Mouse (Mus musculus) brain, adult 2 months (tissue): ENCODE measurements at regions not wholly inside any gene's neighbourhood (a gene's known extent, or its start where the extent isn't known, plus 50 kb on each side); places are given as distances from the start of the nearest gene placed in this dataset.

ENCODE experiments used
- DNase-seq: peaks from one replicate; pipeline ENCODE4 v3.0.0; 2011; ENCODE audit warnings: low read depth, low spot score

DNA sequence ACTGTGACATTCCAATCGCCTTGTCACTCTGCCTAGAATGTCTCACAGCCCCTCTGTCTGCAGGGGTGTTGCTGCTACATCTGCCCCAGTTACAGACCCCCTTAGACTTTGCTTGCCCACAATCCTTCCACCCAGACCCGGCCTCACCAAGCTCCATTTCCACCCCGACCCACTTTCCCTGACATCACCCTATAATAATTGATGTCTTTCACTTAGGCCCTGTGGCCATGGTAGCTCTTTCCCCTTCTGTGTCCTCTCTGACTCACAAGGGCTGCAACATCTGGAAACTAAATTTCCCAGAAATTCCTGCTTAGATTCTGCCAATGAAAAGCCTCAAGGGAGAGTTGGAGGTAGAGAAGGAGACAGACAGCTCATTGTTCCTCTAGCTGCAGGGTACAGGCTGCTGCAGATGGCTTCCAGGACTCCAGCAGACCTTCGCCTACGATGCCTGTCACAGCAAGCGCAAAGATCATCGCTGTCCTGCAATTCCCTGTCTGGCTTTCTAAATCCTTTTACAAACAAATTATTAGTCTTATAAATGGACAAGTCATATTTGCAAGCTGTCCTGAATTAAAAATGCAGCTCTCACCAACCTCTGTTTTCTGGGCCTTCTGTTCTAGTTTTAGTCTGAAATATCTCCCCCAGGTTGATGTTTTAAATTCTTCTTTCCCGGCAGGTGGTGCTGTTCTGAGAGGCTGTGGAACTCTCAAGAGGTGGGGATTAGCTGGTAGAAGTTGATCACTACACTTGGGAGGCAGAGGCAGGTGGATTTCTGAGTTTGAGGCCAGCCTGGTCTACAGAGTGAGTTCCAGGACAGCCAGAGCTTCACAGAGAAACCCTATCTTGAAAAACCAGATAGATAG lies 104.9 kb upstream of the Oxgr1 start:
- DNase-seq, result no peak

DNA sequence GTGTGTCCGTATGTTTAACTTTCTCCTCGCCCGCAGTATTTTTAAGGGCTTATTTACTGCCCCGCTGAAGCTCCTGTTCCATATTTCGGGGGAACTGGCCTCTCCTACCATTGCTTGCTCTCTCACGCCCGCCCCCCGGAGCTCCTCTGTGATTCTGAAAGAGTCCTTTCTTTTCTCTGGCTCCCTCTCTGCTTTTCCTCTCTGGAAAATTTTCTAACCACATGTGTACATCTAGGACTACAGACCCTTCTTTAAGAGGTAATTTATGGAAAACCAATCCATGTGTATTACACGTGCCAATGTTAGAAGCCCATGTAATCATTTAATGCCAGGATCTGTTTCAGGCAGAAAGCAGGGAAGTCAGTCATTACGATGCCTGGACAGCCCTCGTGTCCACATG lies 106.6 kb upstream of the Oxgr1 start:
- DNase-seq, result no peak

DNA sequence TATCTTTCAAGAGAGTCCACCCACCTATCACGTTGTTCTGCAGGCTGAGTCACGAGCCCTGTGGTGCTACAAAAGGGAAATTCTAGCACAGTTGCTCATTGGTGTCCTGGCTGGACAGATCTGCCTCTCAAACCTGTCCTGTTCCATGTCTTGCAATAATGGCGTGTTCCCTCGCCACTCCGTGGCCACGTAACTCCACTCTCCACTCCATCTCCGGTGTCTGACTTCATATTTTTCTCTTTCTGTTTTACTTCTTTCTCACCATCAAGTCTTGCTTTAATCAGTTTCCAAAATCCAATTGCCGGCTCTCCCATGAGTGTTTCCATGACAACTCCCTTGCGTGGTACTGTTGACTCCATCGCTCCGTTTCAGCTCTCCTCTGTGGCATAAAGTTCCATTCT lies 107.1 kb upstream of the Oxgr1 start:
- DNase-seq, result peak; percentile 89

DNA sequence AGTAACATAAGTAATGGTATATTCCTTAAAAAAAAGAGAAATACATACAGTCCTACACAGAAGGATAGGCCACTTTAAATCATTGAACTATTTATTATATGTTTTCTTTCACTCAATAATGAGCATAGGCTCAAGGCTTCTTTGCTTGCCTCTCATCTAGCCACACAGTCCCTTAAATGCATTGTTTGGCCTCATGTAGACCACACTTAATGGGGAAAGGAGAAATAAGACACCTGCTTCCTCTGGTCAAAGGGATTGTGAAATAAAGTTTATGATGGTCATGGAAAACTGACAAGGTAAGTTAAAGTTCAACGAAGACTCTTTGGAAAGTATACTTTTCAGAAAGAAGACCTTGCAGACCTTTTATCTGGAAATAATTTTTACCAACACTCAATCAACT lies 108.4 kb upstream of the Oxgr1 start:
- no peak for DNase-seq

DNA sequence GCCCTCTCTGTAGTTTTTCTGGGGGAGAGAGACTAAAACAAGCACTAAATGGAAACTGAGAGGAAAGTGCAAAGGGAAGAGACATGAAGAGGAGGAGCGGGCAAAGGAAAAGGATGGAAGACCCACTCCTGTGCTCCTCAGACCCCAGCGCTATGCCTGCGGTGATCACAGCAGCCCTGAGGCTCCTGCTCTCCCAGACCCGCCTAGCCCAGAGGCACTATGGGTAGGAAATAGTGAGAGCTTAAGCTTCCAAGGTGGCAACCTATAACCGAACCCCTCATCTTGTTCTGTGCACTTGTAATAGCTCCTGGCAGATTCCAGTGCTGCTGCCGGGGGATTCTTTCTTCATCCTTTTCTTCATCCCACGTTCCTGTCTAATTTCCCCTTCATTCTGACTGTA lies 112.2 kb upstream of the Oxgr1 start:
- no peak for DNase-seq

DNA sequence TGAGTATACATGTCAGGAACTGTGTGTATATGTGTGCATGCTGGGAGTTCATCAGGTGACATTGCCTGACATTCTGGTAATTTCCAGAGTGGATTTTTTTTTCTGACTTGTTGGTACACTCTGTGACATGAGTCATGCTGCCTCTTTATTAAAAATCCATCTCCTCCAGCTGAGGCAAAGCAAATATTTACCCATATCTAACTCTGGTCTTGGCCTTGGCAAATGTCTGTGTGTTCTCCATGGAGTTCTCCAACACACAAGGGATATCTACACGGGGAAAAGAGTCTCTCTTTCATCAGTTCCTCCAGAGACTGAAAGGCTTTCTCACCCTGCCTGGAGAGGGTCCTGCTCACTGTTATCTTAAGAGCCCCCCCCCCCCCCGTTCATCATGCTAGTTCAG lies 111.3 kb upstream of the Mbnl2 start:
- DNase-seq, result no peak

DNA sequence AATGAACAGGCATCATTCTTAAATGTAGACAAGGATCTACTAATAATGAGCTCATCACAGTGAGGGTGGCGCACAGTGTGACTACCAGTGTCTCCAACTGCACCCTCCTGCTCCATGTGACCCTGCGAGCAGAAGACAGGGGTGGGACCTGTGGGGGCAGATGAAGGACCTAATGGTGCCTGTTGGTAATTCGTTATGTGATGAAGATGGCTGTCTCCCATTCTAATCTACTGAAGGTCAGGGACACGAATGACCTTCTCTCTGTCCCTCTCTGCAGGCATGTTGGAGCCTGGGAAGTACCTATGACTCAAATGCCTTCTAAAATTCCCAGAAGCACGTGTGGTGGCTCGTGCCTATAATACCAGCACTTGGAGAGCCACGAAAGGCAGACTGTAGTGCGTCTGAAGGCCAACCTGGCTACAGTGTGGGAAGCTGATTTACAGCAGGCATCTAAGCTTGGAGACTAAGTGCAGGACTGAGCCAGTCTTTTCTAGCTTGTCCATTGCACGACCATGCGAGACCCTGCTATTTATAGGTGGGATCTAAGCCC lies 109.9 kb upstream of the Mbnl2 start:
- DNase-seq, result no peak

DNA sequence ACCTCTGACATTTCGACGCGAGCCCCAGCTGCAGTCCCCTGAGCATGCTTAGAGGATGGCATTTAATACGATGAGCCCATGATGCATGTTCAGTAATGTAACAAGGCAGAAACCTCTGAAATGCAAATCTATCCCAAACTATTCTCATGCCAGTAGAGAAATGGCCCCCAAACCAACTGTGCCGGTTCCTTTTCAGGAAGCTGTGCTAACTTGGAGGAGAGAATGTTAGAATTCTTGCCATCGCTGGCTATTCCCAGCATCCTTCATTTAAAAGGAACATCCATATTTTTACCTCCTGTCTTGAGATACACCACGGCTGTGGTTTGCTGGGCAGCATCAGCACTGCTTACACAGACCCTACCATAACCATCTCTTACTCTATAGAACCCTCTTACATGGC lies 104.7 kb upstream of the Mbnl2 start:
- peak; percentile 60 for DNase-seq

DNA sequence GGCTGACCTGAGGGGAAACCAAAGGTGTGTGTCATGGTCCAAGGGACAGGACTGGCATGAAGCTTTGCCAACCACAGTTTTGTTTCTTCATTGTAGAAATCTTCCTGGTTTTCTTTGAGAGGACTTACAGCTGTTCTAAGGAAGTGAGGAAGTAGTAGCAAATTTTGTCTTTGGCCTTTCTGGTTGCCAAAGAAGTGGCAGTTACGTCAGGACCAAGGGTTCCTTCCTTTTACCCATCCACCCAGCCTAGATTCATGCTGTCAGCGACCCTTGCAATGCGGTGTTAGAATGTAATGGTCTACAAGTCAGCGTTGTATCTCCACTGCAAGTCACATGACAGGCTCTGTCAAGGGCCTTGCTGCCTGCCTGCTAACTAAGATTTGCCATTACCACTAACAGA lies 103.4 kb upstream of the Mbnl2 start:
- DNase-seq, result no peak

DNA sequence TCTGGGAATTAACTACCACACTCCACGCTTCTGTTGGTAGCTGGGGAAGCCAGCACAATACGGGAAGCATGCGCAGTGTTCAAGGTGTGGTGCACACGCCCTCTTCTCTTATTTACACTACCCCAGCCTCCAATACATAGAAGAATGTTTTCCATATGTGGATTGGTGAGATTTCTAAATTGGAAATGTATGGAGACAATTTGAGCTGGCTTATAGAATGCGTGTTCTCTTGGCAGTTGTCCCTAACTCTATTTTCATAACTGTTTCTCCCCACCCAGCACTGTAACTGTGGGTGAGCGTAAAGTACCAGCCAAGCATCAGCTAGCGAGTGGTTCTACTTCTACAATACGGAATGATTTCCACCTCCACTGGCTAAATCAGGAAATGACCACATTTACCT lies 102.6 kb upstream of the Mbnl2 start:
- peak; percentile 78 for DNase-seq

DNA sequence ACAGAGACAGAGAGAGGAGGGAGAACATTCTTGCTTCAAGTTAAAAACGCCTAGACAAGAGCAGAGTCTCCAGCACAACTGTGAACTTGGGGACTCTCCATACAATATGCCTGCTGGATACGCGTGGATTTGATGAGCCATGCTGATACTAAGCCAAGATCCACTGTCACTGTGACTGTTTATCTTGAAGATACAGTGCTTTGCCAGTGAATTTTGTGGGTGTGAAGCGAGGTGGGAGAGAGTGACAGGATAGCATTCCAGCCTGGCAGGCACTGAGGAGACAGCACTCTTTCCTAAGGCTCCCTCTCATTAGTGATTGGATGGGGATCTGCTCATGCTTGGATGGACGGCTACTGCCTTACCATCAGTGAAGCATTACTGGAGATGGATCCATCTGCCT lies 100.9 kb upstream of the Mbnl2 start:
- DNase-seq, result peak; percentile 81

DNA sequence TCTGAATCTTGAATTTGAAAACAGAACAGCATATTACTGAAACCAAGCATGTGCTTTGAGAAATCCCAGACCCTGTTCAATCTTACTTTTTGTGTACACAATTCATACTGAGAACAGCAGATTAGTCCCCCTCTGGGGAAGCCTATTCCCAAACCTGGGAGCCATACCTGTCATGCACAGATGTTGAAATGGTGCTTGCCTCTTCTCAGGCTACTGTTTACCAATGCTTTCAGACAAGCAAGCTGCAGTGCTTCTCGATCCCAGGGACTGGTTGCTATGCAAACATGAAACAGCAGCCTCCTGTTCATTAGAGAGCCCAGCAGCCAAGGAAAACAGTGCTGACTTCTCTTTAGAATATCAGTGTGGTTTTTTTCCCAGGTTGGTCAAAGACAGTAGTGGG lies 80.3 kb upstream of the Mbnl2 start:
- no peak for DNase-seq

DNA sequence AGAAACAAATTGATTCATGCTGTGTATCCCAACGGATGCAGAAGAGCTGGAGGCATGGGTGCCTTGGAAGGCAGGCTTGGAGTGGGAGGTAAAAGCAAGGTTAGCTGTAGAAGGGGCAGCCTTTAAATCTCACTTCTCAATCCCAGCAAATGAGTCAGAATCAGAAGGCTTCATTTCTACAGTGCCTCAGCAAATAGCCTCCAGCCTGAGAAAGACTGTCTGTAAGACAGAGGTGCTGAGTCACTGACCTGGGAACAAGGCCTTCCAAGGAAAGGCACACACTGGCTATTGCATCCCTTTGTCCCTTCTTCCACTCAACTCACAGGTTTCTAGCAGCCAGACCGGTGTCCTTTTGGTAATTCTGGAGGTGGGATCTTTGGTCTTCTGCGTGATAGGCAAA lies 63.7 kb upstream of the Mbnl2 start:
- DNase-seq, result peak; percentile 44

DNA sequence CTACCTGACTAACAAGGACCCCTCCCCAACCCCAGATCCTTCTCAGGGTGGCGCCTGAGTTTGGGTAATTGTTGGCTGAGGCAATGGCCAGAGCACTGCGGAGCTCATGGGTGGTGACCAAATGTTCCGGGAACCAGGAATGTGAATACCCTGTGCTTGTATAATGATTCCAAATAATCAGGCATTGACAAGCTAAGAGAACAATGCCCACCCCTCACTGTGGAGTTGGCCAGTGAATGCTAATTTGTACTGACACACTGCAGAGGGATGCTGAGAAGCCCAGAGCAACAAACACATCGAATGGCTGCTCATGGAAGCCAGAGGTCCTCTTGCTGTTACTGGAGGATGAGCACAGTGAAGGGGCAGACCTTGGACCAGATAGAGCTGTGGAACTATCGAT lies 62.8 kb upstream of the Mbnl2 start:
- no peak for DNase-seq

DNA sequence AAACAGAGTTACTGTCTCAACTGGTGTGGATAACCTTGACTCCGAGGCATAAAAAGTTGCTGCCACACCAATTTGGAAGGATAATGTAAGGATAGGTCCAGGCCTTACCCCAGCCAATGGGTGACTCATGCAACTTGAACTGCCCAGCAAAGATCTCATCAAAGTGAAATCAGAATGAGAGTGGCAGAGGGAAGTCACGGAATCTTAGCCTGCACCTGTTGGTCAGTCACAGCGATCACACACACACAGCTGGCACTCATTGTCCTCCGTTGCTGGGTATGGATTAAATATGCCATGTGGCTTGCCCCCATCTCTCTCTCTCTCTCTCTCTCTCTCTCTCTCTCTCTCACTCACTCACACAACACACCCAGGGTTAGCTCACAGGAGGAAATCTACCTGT lies 56.2 kb upstream of the Mbnl2 start:
- DNase-seq, result no peak

DNA sequence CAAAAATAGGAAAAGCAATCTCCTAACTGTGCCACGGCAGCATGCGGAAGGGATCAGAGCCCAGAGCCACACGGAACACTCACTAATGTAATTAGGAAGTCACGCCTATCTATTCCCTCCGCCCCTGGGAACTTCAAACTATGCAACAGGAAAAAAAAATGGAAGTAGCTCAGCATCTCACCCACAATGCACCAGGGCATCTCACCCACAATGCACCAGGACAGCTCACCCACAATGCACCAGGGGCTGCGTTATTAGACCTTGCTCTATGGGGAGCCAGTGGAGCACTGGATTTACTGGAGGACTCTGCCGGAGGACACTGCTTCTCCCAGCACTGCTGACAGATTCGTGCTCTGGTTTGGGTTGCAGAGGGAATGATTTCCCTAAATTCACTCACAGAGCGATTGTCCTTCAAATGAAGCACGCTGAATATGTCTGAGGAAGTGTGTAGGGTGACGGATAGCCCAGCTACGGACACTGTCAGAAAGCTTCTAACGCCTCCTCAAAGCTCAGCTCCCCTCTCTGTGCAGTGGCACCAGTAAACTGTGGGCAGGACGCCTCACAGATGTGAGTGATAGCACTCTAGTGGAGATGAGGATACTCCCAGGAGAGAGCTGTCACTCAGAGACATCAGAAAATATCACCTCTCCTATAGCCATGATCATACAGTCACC lies 51.8 kb upstream of the Mbnl2 start:
- DNase-seq, result no peak

DNA sequence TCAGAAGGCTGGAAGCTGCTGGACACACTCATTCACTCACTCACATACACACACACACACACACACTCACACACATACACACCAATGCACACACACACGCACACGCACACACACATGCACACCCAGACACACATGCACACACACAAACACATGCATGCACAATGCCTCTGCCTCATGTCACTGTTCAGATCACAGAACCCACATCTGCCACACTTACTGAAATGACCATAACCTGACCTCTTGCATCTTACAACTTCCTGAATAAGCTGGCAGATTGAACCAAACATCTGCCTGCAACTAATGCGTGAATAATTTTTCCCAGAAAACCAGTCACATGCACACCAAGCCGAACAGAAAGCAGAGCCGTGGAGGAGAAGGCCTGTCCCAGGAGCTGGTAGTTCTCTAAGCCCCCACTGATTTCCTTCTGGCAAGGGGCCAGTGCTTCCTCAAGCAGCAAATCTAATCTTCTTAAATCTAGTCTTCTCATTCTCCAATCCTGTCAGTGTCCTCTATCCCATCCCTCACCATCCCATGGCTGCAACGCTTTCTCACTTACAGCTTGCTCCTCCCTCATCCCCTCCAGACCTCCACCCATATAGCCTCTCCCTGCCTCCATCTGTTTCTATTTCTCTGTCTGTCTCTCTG lies 51.1 kb upstream of the Mbnl2 start:
- DNase-seq, result no peak

DNA sequence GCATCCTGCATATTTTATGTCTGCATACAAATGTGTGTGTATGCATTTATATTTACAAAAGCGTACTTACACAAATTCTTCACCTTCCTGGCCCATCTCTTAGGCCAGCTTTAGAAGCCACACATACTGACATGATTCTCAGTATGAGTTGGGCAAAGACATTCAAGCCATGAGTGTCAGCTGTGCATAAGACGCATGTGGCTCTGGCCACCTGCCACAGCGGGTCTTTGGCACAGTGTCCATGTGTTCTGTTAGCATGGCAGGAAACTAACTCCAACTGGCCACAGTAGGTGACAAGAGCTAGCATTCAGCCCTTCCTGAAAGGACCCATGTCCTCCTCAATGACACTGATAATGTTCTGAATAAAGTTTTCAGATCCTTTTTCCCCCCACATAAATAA lies 49.8 kb upstream of the Mbnl2 start:
- no peak for DNase-seq
